Mouse (Mus musculus): ENCODE data around the gene Arrdc5.

The Arrdc5 gene

GRCm38 (mm10) chr17:56300186-56300585 lies at the start of gene Arrdc5:
Gene Arrdc5 (minus strand): TSS chr17:56300286.
- no peak for DNase-seq (ENCODE audit: low read depth, low spot score)

- DNase-seq (ENCODE audit: low read depth, low spot score): no peak
These were observed 48.5 kb upstream of the Arrdc5 start for GRCm38 (mm10) chr17:56348586-56348985.

GRCm38 (mm10) chr17:56348128-56348527 lies 48.0 kb upstream of the Arrdc5 start:
- no peak for DNase-seq (ENCODE audit: low read depth, low spot score)

GRCm38 (mm10) chr17:56345364-56345763 lies 45.3 kb upstream of the Arrdc5 start:
- DNase-seq (ENCODE audit: low read depth, low spot score): no peak

GRCm38 (mm10) chr17:56343466-56343865 lies 43.4 kb upstream of the Arrdc5 start:
- DNase-seq (ENCODE audit: low read depth, low spot score): no peak

GRCm38 (mm10) chr17:56340717-56341116 lies 40.6 kb upstream of the Arrdc5 start:
- no peak for DNase-seq (ENCODE audit: low read depth, low spot score)

- peak; percentile 60 for DNase-seq (ENCODE audit: low read depth, low spot score)
These were observed 38.8 kb upstream of the Arrdc5 start for GRCm38 (mm10) chr17:56338909-56339308.

GRCm38 (mm10) chr17:56337791-56338190 lies 37.7 kb upstream of the Arrdc5 start:
- no peak for DNase-seq (ENCODE audit: low read depth, low spot score)

- peak; percentile 63 for DNase-seq (ENCODE audit: low read depth, low spot score)
These were observed 37.1 kb upstream of the Arrdc5 start for GRCm38 (mm10) chr17:56337190-56337589.

- DNase-seq (ENCODE audit: low read depth, low spot score): peak; percentile 67
These were observed 32.9 kb upstream of the Arrdc5 start for GRCm38 (mm10) chr17:56332987-56333386.

- DNase-seq (ENCODE audit: low read depth, low spot score): no peak
These were observed 31.2 kb upstream of the Arrdc5 start for GRCm38 (mm10) chr17:56331256-56331655.

GRCm38 (mm10) chr17:56330345-56330744 lies 30.3 kb upstream of the Arrdc5 start:
- DNase-seq (ENCODE audit: low read depth, low spot score): no peak

GRCm38 (mm10) chr17:56329267-56329666 lies 29.2 kb upstream of the Arrdc5 start:
- DNase-seq (ENCODE audit: low read depth, low spot score): no peak

GRCm38 (mm10) chr17:56326153-56327147 lies 26.4 kb upstream of the Arrdc5 start:
- DNase-seq (ENCODE audit: low read depth, low spot score): no peak

- peak; percentile 100 for DNase-seq (ENCODE audit: low read depth, low spot score)
These were observed 25.5 kb upstream of the Arrdc5 start, which contains the start of gene Kdm4b for GRCm38 (mm10) chr17:56325450-56326152. Gene Kdm4b (plus strand): TSS chr17:56326062.

- DNase-seq (ENCODE audit: low read depth, low spot score): no peak
These were observed 24.3 kb upstream of the Arrdc5 start for GRCm38 (mm10) chr17:56324419-56324818.

GRCm38 (mm10) chr17:56309191-56309945 lies 9.3 kb upstream of the Arrdc5 start:
- no peak for DNase-seq (ENCODE audit: low read depth, low spot score)

- no peak for DNase-seq (ENCODE audit: low read depth, low spot score)
These were observed 8.0 kb upstream of the Arrdc5 start for GRCm38 (mm10) chr17:56308088-56308487.

- no peak for DNase-seq (ENCODE audit: low read depth, low spot score)
These were observed 5.7 kb upstream of the Arrdc5 start for GRCm38 (mm10) chr17:56305826-56306225.

- no peak for DNase-seq (ENCODE audit: low read depth, low spot score)
These were observed 5.1 kb upstream of the Arrdc5 start for GRCm38 (mm10) chr17:56305156-56305555.

- no peak for DNase-seq (ENCODE audit: low read depth, low spot score)
These were observed 4.6 kb upstream of the Arrdc5 start for GRCm38 (mm10) chr17:56304718-56305117.
